Mouse (Mus musculus) sigmoid colon, adult 10 weeks (tissue): ENCODE results near the gene Guca1b. TPM values are rescaled to one million over a fixed set of nuclear protein-coding genes. Genes with fewer than 3 reads are reported as not detected.

Experiments used
- polyA plus RNA-seq: library from polyadenylated mRNA; stranded (reverse); fragments of 350-450 nt; fragmentation: Illumina TruSeq; extraction: RNeasy Lipid Tissue Mini Kit (QIAGEN cat#74804); gene quantifications from one replicate; pipeline ENCODE4 v1.2.3, GENCODE M21; 2014; ENCODE audit warnings: low read depth, low replicate concordance

Gene Guca1b
- 0.28 TPM for polyA plus RNA-seq

DNA sequence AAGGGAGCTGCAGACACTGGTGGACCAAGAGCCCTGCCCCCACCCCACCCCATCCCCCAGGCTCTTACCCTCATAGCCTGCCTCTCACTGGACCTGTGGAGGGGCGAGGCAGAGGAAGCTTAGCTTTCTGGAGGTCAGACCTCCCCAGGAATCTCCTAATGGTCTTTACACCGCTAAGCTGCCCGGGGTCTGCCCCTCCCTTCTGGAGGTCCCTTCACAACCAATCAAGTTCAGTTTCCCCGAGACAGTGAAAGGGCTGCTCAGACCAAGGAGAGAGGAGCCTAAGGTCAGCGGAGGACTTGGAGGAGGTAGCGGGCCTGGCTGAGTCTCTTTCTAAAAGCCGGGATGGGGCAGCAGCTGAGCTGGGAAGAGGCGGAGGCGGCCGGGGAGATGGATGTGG is at the start of gene Guca1b:
Guca1b (plus strand) TSS at position 249 of the 400 bp plus-strand sequence.

DNA sequence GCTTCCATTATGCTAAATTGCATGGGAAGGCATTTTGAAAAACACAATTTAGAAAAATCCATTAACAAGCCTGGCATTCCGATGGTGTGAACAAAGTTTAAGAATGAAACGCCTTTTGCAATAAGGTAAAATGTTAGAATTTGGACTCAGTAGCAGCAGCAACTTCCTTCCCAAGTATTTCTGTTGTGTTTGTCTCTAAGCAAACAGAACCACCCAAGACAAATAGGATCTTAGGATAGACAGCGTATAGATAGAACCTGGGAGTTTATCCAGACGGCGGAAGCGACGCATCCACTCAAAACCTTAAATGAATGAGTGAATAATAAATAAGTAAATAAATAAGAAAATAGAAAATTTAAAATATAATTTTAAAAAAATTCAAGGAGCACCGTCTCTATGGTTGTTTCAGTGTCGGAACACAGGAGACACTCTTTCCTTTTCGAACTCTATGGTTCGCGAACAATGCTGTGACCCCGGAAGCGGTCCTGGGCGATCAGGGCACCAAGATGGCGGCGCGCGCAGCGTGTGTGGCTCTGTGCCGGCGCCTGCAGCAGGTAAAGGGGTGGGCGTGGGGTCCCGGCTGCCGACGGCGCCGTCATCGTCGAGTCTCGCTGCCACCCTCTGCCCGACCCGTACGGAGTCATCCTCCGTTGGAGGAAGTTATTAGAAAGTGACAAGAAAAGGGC is 16.6 kb upstream of the Guca1b start, which contains the start of gene Mrps10:
Mrps10 (plus strand) TSS at position 487 of the 686 bp plus-strand sequence.

GRCm38 (mm10) chr17:47400451-47400850 is 15.3 kb downstream of the Guca1b start, which contains the start of gene Guca1a:
Gene Guca1a (minus strand): TSS chr17:47400584.

GRCm38 (mm10) chr17:47436156-47436906 is 51.1 kb downstream of the Guca1b start, which contains the start of gene AI661453:
Gene AI661453 (plus strand): TSS chr17:47436615.

DNA sequence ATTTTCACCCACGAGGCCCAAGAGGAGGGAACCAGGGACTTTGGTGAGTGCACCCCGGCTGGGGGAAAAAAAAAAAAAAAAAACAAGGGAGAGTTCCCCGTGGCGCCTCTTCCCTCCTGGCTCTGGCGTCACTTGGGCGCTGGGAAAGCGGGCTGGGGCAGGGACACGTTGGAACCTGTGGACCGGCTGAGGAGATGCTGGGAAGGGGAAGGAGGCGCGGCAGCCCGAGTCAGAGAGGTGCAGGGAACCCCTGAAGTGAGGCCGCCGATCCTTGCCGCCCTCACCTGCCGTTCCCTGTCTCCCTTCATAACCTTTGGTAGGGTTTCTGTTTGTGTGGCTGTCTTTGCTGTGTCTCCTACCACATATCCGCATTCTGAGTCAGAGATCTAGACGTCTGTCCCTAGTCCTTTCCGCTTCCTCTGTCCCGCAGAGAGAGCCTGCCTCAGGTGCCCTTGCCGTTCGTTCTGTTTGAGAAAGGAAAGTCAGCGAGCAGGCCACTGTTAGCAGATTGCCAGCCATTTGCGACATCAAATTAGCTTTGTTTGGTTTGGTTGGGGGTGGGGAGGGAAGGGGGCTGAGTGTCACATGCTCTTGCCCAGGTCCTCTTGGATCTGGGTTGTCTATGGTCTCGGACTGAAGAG is 51.8 kb downstream of the Guca1b start, which contains the start of gene 1700001C19Rik:
1700001C19Rik (minus strand) TSS at position 470 of the 641 bp plus-strand sequence.

Other genes with a start within 250 kb of the Guca1b start
- gene Mrps10, start 16.5 kb upstream of the Guca1b start, polyA plus RNA-seq, result 42.6 TPM
- gene Guca1a, start 15.2 kb downstream of the Guca1b start, polyA plus RNA-seq, result not detected
- 0.57 TPM for gene AI661453, start 51.2 kb downstream of the Guca1b start, polyA plus RNA-seq
- gene 1700001C19Rik, start 52.0 kb downstream of the Guca1b start, polyA plus RNA-seq, result not detected
- gene Taf8, start 116.9 kb downstream of the Guca1b start, polyA plus RNA-seq, result 6.8 TPM
- 4.5 TPM for gene Ccnd3, start 119.7 kb downstream of the Guca1b start, polyA plus RNA-seq
- 1.4 TPM for gene Bysl, start 226.1 kb downstream of the Guca1b start, polyA plus RNA-seq
- gene Med20, start 226.2 kb downstream of the Guca1b start, polyA plus RNA-seq, result 16.4 TPM
- gene Gm20517, start 226.2 kb downstream of the Guca1b start, polyA plus RNA-seq, result 0.38 TPM
- gene Usp49, start 245.3 kb downstream of the Guca1b start, polyA plus RNA-seq, result 10.3 TPM